Mouse (Mus musculus) frontal cortex, postnatal 25 days (tissue): Measurements from ENCODE around the gene Jmy.

ENCODE experiments used
- DNase-seq, 2 experiments: peaks; one replicate each; pipeline ENCODE4 v3.0.0; 2022; ENCODE audit warnings: low spot score in 2 of 2

Jmy gene

DNA sequence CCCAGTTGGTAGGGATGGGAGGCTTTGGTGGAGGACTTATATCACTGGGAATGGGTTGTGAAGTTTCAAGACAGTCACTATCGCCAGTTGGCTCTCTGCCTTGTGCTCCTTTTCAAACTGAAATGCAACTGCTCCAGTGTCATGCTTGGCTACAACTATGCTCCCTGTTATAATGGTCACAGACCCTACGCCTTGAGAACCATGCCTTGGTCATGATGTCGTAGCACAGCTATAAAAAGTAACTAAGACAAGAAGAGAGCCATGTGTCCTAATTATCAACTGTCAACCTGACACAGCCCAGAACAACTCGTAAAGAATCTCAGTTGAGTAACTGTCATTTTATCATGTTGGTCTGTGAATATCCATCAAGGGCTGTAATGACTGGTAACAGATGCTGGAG lies 41.0 kb downstream of the Jmy start:
- DNase-seq: no peak

- no peak for DNase-seq
Observed at GRCm38 (mm10) chr13:93453275-93453674, 46.3 kb downstream of the Jmy start.

- no peak for DNase-seq
Observed at GRCm38 (mm10) chr13:93440167-93440566, 59.4 kb downstream of the Jmy start.

DNA sequence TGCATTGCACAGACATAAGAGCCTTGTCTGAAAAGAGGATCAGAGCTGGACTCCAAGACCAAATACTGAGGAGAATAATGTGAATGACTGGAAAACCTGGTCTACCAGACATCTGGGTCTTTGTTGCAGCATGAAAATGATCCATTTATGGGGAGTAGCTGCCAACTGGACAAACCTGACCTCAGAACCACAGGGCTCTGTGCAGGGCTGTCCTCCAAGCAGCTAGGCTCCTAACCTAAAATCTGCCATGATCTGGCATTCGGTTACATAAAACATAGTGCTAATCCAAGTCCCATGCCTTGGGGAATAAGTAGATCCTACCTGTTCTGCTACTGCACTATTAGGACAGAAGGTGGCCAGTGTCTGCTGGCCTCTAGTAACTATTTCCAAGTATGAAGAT lies 70.4 kb downstream of the Jmy start:
- DNase-seq: no peak

GRCm38 (mm10) chr13:93427920-93428876 lies 71.4 kb downstream of the Jmy start:
- no peak for DNase-seq

- DNase-seq: no peak
Observed at GRCm38 (mm10) chr13:93423224-93423623, 76.4 kb downstream of the Jmy start.

DNA sequence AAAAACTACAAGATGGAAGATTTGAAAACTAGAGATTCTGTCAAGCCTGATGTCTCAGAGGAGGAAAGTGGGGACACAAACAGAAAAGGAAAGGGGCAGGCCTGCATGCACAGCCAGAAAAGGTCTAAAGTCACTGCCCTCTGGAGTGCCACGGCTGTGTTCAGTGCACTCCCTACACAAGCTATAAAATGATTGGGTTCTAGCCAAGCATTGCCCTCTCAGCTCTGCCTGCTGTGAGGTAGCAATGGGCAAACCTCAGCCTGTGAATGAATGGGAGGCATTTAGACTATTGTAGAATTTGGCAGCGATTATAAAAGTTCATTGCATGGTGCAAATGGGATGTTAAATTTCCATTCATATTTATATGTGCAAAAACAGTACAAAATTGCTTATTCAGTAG lies 79.8 kb downstream of the Jmy start:
- no peak for DNase-seq

DNA sequence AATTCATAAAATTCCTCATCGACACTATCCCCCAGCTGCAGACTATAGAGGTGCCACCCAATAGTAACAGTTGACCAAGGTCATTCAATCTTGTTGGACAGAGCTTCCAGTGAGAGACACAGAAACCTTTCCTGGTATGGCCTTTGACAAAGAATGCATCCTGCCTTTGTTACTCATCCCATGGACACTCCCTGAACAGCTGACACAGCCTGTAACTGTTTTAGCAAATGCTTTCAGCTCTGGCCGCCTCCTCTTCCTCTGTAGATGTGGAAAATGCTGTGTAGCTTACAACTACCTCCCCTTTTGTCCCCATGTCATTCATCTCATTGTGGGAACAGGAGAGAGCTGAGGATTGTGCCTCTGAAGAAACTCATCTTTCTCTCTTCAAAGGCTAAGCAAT lies 81.3 kb downstream of the Jmy start:
- DNase-seq: no peak

DNA sequence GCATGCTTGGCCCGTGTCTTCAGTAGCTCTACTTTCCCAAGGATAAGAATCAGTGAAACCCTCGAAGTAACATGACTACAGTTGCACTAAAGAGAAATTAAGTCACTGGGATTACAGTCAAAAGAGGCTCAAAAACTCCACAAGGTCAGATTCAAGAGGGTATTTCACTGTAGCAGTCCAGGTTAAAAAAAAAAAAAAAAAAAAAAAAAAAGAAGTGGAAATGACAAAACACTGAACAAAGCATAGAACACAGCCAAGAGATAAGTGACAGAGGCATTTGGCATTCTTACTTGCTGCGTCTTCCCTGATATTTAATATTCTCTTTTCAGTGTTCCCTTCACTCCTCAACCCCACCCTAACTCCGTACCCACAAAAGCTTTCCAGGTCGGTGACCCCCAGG lies 84.6 kb downstream of the Jmy start:
- DNase-seq: no peak

DNA sequence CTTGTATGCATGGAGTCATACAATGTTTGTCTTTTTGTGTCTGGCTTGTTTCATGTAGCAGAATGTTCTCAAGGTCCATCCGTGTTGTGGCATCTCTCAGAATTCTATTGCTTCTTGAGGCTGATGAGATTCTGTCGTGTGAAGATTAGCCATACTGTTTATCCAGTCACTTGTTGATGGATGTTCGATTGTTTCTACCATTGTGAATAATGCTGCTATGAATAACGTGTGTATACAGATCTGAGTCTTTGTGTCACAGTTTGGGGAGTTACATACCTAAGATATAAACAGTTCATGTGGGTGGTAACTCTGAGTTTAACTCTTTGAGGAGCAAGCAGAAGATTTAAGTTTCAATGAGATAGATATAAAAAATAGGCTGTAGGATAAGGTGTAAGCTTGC lies 89.3 kb downstream of the Jmy start:
- no peak for DNase-seq

DNA sequence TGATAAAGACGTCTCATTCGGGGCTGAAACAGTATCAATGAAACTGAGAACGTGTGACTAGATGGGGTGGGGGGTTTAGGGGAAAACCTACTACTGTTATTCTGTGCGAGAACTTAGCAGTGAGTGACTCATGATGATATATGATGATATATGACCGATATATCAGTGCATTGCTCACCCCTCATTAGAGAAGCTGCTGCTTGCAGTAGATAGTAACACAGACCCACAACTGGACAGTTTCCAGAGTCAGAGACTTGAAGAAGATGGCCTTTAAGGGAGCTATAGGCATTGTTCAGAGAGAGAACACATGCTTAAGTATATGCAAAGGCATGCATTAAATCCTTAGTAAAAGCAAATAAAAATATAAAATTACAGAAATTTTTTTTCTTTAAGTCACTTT lies 92.8 kb downstream of the Jmy start:
- DNase-seq: no peak

- no peak for DNase-seq
Observed at GRCm38 (mm10) chr13:93401947-93402346, 97.7 kb downstream of the Jmy start.

DNA sequence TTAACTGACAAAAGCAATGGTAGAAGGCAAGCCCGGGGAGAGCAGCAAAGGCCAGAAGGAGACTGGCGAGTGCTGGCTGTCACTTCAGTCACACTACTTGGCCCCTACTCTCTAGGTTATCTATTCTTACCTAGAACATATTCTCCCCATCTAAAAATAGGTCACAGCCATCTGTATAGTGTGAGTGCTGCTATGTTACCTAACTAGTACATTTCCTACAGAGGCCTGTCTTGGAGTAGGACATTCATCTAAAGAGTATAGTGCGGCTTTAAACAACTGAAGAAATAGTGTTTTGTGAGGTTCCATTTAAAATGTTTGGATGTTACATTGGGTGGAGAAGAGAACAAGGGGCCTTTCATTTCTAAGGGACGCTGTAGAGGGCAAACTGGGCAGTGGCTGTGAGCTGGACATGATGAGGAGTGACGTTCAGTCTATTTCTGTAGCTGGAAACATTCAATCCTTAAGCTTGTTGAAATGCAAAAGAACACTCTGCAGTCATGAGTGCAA lies 99.8 kb downstream of the Jmy start:
- no peak for DNase-seq

DNA sequence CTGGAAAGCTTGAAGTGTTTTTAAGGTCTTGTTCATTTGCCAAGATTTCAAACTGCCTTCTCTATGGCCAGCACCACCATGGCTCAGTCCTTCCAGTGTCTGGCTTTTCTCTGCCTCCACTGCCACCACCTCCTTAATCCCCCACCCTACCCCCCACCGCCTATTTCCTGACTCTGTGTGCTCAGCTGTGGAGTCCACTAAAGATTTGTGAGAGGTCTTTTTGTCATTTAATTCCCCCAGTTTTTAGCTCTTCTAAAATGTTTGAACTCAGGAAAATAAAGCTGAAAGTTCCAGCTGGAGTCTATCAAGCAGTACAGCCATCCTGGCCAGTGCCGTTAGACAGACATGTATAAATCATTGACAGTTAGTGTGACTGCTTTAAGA lies 110.4 kb downstream of the Jmy start:
- no peak for DNase-seq

DNA sequence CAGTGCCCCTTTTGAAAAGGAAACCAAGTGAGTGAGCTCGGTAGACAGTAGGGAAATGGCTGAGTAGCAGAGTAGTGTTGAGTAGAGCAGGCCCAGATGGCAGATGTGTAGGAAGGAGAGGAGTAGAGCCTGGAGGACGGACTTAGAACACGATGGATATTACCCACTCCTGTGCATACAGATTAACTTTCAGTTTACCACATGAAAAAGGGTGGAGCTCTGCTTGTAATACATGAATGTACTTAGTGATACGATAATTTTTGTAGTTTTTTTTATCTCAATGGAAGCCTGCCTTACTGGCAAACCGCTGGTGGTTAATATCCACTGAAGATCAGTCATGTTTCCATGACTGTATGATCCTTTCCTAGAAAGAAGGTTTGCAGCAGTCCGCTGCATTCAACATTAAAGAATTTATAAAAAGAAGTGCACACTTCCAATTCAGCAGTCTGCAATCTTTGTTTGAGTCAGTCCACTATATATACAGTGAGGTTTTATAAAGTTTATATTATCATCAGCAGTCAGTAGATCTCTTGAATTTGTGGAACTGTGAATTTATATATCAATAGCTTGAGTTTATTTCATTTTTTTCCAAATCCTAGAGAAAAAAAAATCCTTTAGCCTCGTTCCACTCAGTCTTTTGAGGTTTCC lies 110.9 kb downstream of the Jmy start:
- no peak for DNase-seq

DNA sequence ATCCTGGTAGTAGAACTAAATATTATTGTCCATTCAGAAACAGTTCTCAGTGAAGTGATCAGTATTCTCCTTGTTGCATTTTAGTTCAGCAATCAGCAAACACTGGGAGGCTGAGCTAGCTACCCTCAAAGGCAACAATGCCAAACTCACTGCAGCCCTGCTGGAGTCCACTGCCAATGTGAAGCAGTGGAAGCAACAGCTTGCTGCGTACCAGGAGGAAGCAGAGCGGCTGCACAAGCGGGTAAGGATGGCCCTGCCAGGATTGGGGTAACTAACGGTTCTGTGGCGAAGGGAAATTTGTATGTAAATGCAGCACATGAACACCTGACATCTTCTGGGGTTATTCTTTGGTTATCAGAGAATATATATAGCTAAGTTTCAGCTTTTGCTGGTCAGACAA lies 112.2 kb downstream of the Jmy start:
- DNase-seq: no peak

DNA sequence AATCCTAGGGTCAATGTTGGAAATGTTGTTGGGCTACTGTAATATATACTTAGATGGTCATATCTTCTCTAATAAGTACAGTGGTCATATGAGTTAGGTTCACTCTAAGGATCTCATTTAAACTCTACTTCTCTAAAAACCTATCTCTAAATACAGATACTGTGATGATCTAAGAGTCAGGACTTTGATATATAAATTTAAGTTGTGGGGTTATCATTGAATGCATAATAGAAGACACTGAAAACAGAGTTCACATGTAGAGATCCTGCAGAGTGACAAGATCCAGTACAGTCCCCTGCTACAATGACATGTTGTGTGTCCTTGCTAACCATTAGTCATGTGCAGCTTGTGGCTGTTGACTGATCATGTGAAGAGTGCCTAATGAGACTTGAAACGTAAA lies 114.5 kb downstream of the Jmy start:
- DNase-seq: no peak

DNA sequence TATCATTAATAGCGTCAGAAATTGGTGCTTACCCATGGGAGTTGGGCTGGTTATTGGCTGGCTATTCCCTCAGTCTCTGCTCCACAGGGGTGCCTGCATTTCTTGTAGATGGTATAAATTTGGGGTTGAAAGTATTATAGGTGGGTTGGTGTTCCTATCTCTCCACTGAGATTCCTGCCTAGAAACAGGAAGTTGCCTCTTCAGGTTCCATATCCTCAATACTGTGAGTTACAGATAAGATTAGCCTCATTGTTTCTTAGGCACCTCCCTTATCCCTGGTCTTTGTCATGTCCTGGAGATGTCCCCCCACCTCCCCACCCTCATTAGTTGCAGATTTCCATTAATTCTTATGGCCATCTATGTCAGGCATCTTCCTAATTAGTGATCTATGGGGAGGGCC lies 115.1 kb downstream of the Jmy start:
- no peak for DNase-seq

GRCm38 (mm10) chr13:93383620-93384019 lies 116.0 kb downstream of the Jmy start:
- DNase-seq: no peak

DNA sequence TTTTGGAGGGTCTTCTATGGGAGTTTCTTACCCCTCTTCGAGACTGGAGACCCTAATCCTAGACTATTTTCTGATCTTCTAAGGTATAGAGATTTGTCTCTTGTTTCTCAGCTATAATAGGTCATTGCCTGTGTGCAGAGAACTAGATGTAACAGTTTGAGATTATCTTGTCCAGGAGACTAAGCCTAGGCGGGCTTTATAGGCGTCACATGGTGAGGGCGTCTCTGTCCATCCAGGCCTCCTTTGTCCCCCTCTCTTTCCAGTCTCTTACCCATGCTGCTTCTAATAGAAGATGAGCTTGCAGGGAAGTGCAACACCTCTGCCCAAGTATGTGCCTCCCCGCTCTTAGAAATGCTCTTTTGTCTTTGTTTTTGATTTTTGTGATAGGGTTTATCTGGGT lies 116.5 kb downstream of the Jmy start:
- no peak for DNase-seq

- DNase-seq: no peak
Observed at GRCm38 (mm10) chr13:93381301-93381700, 118.3 kb downstream of the Jmy start.

- no peak for DNase-seq
Observed at GRCm38 (mm10) chr13:93380399-93381063, 119.1 kb downstream of the Jmy start.
